Mouse (Mus musculus): Measurements from ENCODE around the gene Pglyrp1. TPM values are rescaled to one million over a fixed set of nuclear protein-coding genes. Genes with fewer than 3 reads are reported as not detected.
A peak's percentile ranks its signal among the peaks of the same experiment; 100 is the strongest.

Gene Pglyrp1
- polyA plus RNA-seq, 1 experiment from 2014 or later: 1.8 TPM

- Histone ChIP-seq H3K9me3 (no peaks in the 10 kb centered on the region), H3K9ac (no peak overlapping the region), H3K4me1 (peaks cover 59% of the 10 kb centered on the region), H3K27ac (peak overlapping the region; percentile 94), H3K36me3 (replicated peaks) (no peaks in the 10 kb centered on the region), H3K27me3 (peaks cover 2% of the 10 kb centered on the region; the same call in 1 of the 2 replicates), H3K4me3 (replicated peaks) (no peak overlapping the region), H3K4me2 (peak overlapping the region; percentile 36)
- WGBS: 31% methylated on average over 5 of the region's 5 CpGs
- no peak for ATAC-seq (ENCODE audit: low FRiP score)
Measured at GRCm38 (mm10) chr7:18922807-18923206, 51.7 kb downstream of the Pglyrp1 start.

GRCm38 (mm10) chr7:18923267-18923666 is 52.1 kb downstream of the Pglyrp1 start:
- Histone ChIP-seq H3K9me3 (no peaks in the 10 kb centered on the region), H3K27me3 (no peaks in the 10 kb centered on the region; the same call in 1 of the 2 replicates), H3K4me2 (peak overlapping the region; percentile 36), H3K4me1 (peaks cover 64% of the 10 kb centered on the region), H3K27ac (peak overlapping the region; percentile 94), H3K9ac (0 out of 2 replicates have a peak overlapping the region, but pooled peaks have one; percentile 12), H3K4me3 (replicated peaks) (no peak overlapping the region; the same call in 1 of the 2 replicates), H3K36me3 (replicated peaks) (no peaks in the 10 kb centered on the region)
- ATAC-seq (ENCODE audit: low FRiP score): no peak
- WGBS: 69% methylated on average over 11 of the region's 11 CpGs

DNA sequence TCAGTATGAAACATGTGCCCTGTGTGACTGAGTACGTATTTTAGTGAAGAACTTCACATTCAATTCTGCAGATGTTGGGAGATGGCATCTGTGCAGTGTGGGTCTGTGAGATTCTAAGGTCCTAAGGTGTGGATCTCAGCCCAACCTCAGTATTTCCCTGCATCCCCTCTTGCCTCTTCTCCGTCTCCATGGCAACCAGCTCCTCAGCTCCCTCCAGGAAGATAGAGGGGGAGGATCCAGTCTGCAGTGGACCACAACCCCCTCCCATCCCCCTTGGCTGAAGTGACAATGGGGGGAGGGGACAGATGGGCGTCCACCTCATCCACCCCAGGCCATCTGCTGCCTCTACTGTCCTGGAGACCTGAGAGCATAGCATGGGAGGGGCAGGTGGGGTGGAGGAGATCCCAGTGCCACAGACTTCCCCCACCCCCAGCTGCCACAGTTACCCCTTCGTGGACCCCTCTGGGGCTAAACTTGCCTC is 52.6 kb downstream of the Pglyrp1 start:
- H3K4me1 ChIP-seq: peaks cover 66% of the 10 kb centered on the region
- H3K27ac ChIP-seq: peak overlapping the region; percentile 94
- peak; percentile 15; the same call in 1 of the 2 replicates for ATAC-seq (ENCODE audit: low FRiP score)
- no peaks in the 10 kb centered on the region for H3K36me3 ChIP-seq (replicated peaks)
- H3K4me2 ChIP-seq: peak overlapping the region; percentile 36
- WGBS: 15% methylated on average over 4 of the region's 4 CpGs
- H3K9me3 ChIP-seq: no peaks in the 10 kb centered on the region
- H3K4me3 ChIP-seq (replicated peaks): peak overlapping the region; percentile 2; the same call in 1 of the 2 replicates
- H3K9ac ChIP-seq: peak overlapping the region; percentile 44
- no peaks in the 10 kb centered on the region; the same call in 1 of the 2 replicates for H3K27me3 ChIP-seq

- Histone ChIP-seq H3K9me3 (no peaks in the 10 kb centered on the region), H3K36me3 (replicated peaks) (no peaks in the 10 kb centered on the region), H3K27ac (peak overlapping the region; percentile 94), H3K9ac (peak overlapping the region; percentile 44; the same call in 1 of the 2 replicates), H3K27me3 (no peaks in the 10 kb centered on the region; the same call in 1 of the 2 replicates), H3K4me2 (peak overlapping the region; percentile 36), H3K4me1 (peaks cover 68% of the 10 kb centered on the region), H3K4me3 (replicated peaks) (no peak overlapping the region)
- no peak for ATAC-seq (ENCODE audit: low FRiP score)
- 5% methylated on average over 8 of the region's 8 CpGs for WGBS
Measured at GRCm38 (mm10) chr7:18924321-18924720, 53.2 kb downstream of the Pglyrp1 start.

DNA sequence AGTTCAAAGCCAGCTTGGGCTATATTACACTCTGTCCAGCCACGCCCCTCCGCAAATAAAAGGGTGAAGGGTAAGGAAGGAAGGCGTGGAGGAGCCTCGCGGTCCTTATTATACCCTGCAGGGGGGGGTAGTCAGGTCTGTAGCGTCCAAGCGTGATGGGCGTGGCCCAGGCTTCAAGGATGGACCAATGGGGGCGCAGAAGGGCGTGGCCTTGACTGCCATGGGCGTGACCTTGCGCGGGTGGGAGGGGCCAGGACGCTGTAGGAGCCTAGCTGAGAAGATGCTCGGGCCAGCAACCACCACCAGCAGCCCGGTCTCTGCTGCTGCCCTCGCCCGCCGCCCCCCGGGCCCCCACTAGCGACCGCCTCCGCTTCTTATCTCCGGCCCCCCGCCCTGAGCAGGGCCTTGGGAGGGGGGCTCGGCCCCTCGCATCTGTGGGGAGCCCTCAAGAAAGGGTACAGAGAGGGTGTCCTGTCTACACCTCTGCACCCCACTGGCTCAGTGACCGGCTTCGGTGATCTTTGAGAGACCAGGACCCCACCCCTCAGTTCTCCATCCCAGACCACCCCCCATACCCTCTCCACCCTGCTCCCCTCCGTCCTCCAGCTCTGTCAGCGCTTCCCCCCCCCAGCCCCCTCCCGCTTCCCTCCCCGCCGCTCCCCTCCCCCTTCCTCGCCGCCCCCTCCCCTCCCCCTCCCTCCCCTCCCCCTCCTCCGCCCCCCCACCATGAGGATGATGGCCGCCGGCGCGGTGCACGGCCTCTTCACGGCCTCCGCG is 54.2 kb downstream of the Pglyrp1 start, which contains the start of gene Nova2:
Gene Nova2 (plus strand): TSS at position 727 of the 777 bp plus-strand sequence.
- Histone ChIP-seq H3K36me3 (replicated peaks) (no peaks in the 10 kb centered on the region), H3K9me3 (no peaks in the 10 kb centered on the region), H3K27ac (peak within 1 kb of the TSS; percentile 94), H3K9ac (peak within 1 kb of the TSS; percentile 100), H3K4me3 (replicated peaks) (peak within 1 kb of the TSS; percentile 95), H3K4me1 (peaks cover 74% of the 10 kb centered on the region), H3K4me2 (peak within 1 kb of the TSS; percentile 77), H3K27me3 (no peaks in the 10 kb centered on the region; the same call in 1 of the 2 replicates)
- ATAC-seq (ENCODE audit: low FRiP score): peak; percentile 91
- WGBS: under 1% methylated on average over 30 of the region's 45 CpGs

GRCm38 (mm10) chr7:18926041-18926790 is 55.1 kb downstream of the Pglyrp1 start:
- 1% methylated on average over 42 of the region's 42 CpGs for WGBS

GRCm38 (mm10) chr7:18926911-18927310 is 55.8 kb downstream of the Pglyrp1 start:
- Histone ChIP-seq H3K9ac (peak overlapping the region; percentile 100), H3K4me3 (replicated peaks) (peak overlapping the region; percentile 95), H3K27ac (peak overlapping the region; percentile 94), H3K27me3 (no peaks in the 10 kb centered on the region; the same call in 1 of the 2 replicates), H3K36me3 (replicated peaks) (no peaks in the 10 kb centered on the region), H3K4me2 (peak overlapping the region; percentile 77), H3K9me3 (no peaks in the 10 kb centered on the region), H3K4me1 (peaks cover 65% of the 10 kb centered on the region)
- WGBS: 55% methylated on average over 6 of the region's 6 CpGs
- 0 out of 2 replicates have a peak, but pooled peaks have one; percentile 0 for ATAC-seq (ENCODE audit: low FRiP score)

More at GRCm38 (mm10) chr7:18926041-18926790, 55.1 kb downstream of the Pglyrp1 start:
- peak overlapping the region; percentile 95 for H3K4me3 ChIP-seq (replicated peaks)
- no peaks in the 10 kb centered on the region; the same call in 1 of the 2 replicates for H3K27me3 ChIP-seq
- peak overlapping the region; percentile 77 for H3K4me2 ChIP-seq
- H3K27ac ChIP-seq: peak overlapping the region; percentile 94
- H3K9ac ChIP-seq: peak overlapping the region; percentile 100
- peaks cover 68% of the 10 kb centered on the region for H3K4me1 ChIP-seq
- no peaks in the 10 kb centered on the region for H3K36me3 ChIP-seq (replicated peaks)
- peak; percentile 27 for ATAC-seq (ENCODE audit: low FRiP score)
- H3K9me3 ChIP-seq: no peaks in the 10 kb centered on the region

- Histone ChIP-seq H3K9ac (peak overlapping the region; percentile 100; the same call in 1 of the 2 replicates), H3K27me3 (no peaks in the 10 kb centered on the region; the same call in 1 of the 2 replicates), H3K4me1 (peaks cover 65% of the 10 kb centered on the region), H3K4me3 (replicated peaks) (peak overlapping the region; percentile 95), H3K36me3 (replicated peaks) (no peaks in the 10 kb centered on the region), H3K9me3 (no peaks in the 10 kb centered on the region), H3K4me2 (peak overlapping the region; percentile 77), H3K27ac (peak overlapping the region; percentile 36; the same call in 1 of the 2 replicates)
- ATAC-seq (ENCODE audit: low FRiP score): no peak
- 53% methylated on average over 3 of the region's 3 CpGs for WGBS
Measured at GRCm38 (mm10) chr7:18927759-18928158, 56.6 kb downstream of the Pglyrp1 start.

Other genes with a start within 250 kb of the Pglyrp1 start
- gene Psg21, start 214.6 kb upstream of the Pglyrp1 start, polyA plus RNA-seq (2016; fragmentation: Nextera tagmentation; extraction: Ambion mirVana): not detected in 2 replicates
- not detected in 2 replicates for gene Psg20, start 185.1 kb upstream of the Pglyrp1 start, polyA plus RNA-seq (2016; fragmentation: Nextera tagmentation; extraction: Ambion mirVana)
- gene Psg22, start 153.2 kb upstream of the Pglyrp1 start, polyA plus RNA-seq (2016; fragmentation: Nextera tagmentation; extraction: Ambion mirVana): not detected in 2 replicates
- not detected in 2 replicates for gene Psg19, start 72.8 kb upstream of the Pglyrp1 start, polyA plus RNA-seq (2016; fragmentation: Nextera tagmentation; extraction: Ambion mirVana)
- gene Psg17, start 49.7 kb upstream of the Pglyrp1 start, polyA plus RNA-seq (2016; fragmentation: Nextera tagmentation; extraction: Ambion mirVana): 0.12 TPM in 1 of 2 replicates, not detected in the other
- gene Mill2, start 31.4 kb upstream of the Pglyrp1 start, polyA plus RNA-seq (2016; fragmentation: Nextera tagmentation; extraction: Ambion mirVana): 0.09 and 0.18 TPM in 2 replicates
- 39.7 and 41.0 TPM in 2 replicates for gene Ccdc61, start 39.1 kb downstream of the Pglyrp1 start, polyA plus RNA-seq (2016; fragmentation: Nextera tagmentation; extraction: Ambion mirVana)
- 10.8 and 11.3 TPM in 2 replicates for gene Nova2, start 54.6 kb downstream of the Pglyrp1 start, polyA plus RNA-seq (2016; fragmentation: Nextera tagmentation; extraction: Ambion mirVana)
- 0.24 and 0.28 TPM in 2 replicates for gene Nanos2, start 116.1 kb downstream of the Pglyrp1 start, polyA plus RNA-seq (2016; fragmentation: Nextera tagmentation; extraction: Ambion mirVana)
- gene Mypop, start 119.9 kb downstream of the Pglyrp1 start, polyA plus RNA-seq (2016; fragmentation: Nextera tagmentation; extraction: Ambion mirVana): 3.3 and 4.6 TPM in 2 replicates
- gene Irf2bp1, start 132.7 kb downstream of the Pglyrp1 start, polyA plus RNA-seq (2016; fragmentation: Nextera tagmentation; extraction: Ambion mirVana): 36.2 and 39.8 TPM in 2 replicates
- 0.09 TPM in 1 of 2 replicates, not detected in the other for gene Foxa3, start 152.2 kb downstream of the Pglyrp1 start, polyA plus RNA-seq (2016; fragmentation: Nextera tagmentation; extraction: Ambion mirVana)
- 50.6 and 53.2 TPM in 2 replicates for gene Sympk, start 153.0 kb downstream of the Pglyrp1 start, polyA plus RNA-seq (2016; fragmentation: Nextera tagmentation; extraction: Ambion mirVana)
- not detected in 2 replicates for gene Rsph6a, start 183.4 kb downstream of the Pglyrp1 start, polyA plus RNA-seq (2016; fragmentation: Nextera tagmentation; extraction: Ambion mirVana)
- 18.2 and 19.0 TPM in 2 replicates for gene Dmwd, start 204.9 kb downstream of the Pglyrp1 start, polyA plus RNA-seq (2016; fragmentation: Nextera tagmentation; extraction: Ambion mirVana)
- 10.6 and 12.3 TPM in 2 replicates for gene Dmpk, start 212.5 kb downstream of the Pglyrp1 start, polyA plus RNA-seq (2016; fragmentation: Nextera tagmentation; extraction: Ambion mirVana)
- gene Six5, start 223.3 kb downstream of the Pglyrp1 start, polyA plus RNA-seq (2016; fragmentation: Nextera tagmentation; extraction: Ambion mirVana): 5.8 and 7.3 TPM in 2 replicates
- gene Gm4969, start 247.0 kb downstream of the Pglyrp1 start, polyA plus RNA-seq (2016; fragmentation: Nextera tagmentation; extraction: Ambion mirVana): 1.1 and 1.8 TPM in 2 replicates
- 18.4 and 23.1 TPM in 2 replicates for gene Fbxo46, start 248.5 kb downstream of the Pglyrp1 start, polyA plus RNA-seq (2016; fragmentation: Nextera tagmentation; extraction: Ambion mirVana)